Mouse (Mus musculus) forelimb bud, embryonic 11.5 days (tissue): ENCODE measurements at regions not wholly inside any gene's neighbourhood (a gene's known extent, or its start where the extent isn't known, plus 50 kb on each side); places are given as distances from the start of the nearest gene placed in this dataset.

Experiments
- DNase-seq: peaks from one replicate; pipeline ENCODE4 v3.0.0-alpha.2; 2012; ENCODE audit warnings: low read depth, low spot score

DNA sequence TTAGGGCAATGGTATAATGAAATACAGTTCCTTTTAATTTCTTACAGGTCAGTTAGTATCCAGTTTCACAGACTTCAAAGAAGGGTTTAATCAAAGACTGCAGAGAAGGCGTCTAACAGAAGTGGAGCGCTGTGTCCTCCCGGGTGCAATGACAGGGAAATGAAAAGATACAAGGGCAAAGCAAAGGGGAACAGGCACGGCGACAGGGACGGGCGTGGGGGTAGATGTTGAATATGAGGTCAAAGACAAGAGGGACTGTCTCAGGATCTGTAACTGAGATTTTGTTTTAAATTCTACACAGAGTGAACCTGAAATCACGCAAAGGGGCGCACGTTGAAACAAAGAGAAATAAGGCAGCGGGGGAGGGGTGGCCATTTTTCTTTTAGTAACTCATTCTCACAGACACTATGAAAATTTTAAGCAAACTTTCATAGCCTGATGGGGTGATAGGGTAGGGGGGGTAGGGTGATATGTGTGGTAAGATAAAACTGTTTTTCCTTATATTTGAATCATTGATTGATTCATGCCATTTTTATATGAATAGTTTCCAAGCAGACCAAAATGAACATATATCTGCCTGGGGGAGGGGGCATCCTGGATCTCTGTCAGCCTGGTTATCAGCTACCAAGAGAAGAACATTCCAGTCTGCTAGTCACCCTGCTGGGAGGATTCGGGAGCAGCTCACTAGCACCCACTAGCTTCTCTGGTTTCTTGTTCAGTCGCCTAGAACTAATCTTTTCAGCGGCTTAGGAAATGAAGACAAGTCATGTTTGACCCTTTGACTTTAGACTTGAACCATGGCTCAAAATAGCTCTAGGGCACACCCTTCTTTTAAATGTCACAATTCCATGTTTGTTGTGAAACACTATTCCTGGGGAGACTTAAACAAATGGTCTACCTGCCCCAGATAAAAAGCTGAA, 139.1 kb upstream of the Map3k7 start:
- DNase-seq = no peak

- no peak for DNase-seq
These were observed 138.5 kb upstream of the Map3k7 start for GRCm38 (mm10) chr4:31825438-31825830.

DNA sequence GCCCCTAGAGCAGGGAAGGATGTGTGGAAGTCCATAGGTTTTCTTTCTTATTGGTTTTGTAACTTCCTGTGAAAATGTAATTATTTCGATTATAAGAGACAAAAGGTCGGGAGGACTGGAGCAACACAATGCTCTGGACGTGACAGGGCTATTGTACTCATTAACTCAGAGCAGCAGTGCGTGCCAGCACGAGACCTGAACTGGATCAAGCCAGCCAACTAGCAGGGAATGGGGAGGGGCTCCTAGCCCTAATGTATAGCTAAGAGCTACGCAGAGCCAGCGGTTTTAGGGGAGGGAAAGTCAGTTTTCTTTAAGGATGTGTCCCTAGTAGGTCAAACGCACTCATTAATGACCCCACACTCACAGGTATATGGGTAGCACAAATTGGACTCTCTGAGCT, 137.2 kb upstream of the Map3k7 start:
- no peak for DNase-seq

DNA sequence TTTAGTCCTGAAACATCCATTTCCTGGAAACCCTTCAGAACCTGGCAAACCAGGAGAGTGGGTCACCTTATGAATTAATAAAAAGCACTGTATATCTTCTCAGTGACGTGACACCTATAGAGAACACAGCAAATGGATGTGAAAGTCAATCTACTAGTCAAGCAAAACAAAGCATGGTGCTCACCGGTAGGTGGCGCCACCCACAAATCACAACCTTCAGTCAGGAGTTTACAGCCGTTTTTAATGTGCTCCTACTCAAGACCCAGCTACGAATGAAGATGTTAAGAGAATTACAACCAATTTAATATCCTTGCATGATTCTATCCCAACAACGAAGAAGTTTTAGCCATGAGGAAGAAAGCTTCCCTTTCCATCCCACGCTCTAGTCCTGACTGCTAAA, 136.6 kb upstream of the Map3k7 start:
- no peak for DNase-seq

- no peak for DNase-seq
These were observed 133.7 kb upstream of the Map3k7 start for GRCm38 (mm10) chr4:31830241-31830640.

GRCm38 (mm10) chr4:31831469-31831868, 132.4 kb upstream of the Map3k7 start:
- DNase-seq = no peak

DNA sequence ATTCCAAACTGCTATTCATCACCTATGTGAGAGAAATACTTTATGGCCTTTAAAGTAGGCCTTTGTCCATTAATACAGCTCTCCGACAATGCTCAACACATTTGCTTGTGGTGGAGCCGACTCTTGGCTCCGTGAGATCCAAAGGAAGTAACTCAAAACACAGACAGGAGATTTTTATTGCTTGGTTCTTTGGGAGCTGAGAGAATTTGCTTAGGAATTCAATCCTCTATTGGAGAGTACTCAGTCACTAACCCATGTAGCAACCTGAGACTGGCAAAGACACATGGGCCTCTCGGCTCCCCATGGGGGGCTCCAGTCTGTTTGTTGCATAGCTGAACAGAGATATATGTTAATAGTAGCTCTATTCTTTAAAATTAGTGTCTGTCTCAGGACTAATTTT, 130.1 kb upstream of the Map3k7 start:
- no peak for DNase-seq

GRCm38 (mm10) chr4:31835051-31835450, 128.8 kb upstream of the Map3k7 start:
- no peak for DNase-seq

- no peak for DNase-seq
These were observed 125.3 kb upstream of the Map3k7 start for GRCm38 (mm10) chr4:31838592-31838991.

DNA sequence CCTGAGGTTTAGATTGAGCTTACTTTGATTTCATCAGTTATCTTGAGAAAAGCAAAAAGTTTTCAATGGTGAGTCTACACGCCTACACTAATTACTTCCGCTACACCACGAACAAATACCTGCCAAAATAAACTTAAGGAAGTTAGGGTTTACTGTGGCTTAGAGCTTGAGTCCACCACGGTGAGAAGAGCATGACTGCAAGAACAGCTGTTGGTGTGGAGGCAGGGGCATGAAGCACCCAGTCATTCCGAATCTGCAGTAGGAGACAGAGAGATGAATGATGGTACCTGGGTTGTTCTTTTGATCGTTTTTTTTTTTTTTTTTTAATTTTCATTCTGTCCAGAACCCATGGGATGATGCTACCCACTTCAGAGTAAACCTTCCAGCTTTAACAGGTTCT, 114.1 kb upstream of the Map3k7 start:
- no peak for DNase-seq

DNA sequence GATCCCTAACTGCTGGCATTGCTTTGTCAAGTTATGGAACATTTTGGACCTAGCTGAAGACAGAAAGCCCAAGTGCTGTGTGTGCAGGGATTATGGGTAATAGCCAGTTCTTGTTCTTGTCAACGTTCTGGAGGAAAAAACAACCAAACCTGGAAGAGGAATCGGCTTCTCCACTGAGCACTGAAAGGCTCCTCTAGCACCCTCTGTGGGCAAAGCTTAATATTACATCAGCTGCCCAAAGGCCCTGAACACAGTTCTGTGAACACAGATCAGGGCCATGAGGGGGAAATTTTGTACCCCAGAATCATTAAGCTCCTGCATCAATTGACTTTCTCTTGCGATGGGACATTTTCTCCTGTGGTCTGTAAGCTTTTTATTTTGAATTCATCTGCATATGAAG, 112.9 kb upstream of the Map3k7 start:
- DNase-seq = no peak

GRCm38 (mm10) chr4:31853851-31854250, 110.0 kb upstream of the Map3k7 start:
- no peak for DNase-seq

- no peak for DNase-seq
These were observed 103.5 kb upstream of the Map3k7 start for GRCm38 (mm10) chr4:31860389-31860788.

- DNase-seq = no peak
These were observed 102.7 kb upstream of the Map3k7 start for GRCm38 (mm10) chr4:31861172-31861571.

- no peak for DNase-seq
These were observed 90.6 kb upstream of the Map3k7 start for GRCm38 (mm10) chr4:31872985-31873983.

DNA sequence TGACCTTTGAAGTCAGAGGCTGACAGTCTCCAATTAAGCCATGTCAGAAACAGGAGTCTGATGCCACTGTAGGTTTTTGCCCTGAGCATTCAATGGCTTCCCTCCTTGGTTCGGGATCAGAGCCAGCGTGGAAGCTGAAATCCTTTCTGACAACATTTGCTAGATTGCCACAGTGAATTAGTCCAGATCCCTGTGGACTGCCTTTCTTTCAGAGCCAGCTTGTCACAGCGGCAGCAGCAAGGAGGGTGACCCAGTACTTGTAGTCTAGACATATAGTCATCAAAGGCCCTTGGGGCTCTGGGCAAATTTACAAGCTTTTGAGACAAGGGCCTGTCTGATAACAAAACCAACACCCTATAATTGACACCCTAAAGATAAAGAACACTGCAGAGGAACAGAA, 86.5 kb upstream of the Map3k7 start:
- DNase-seq = no peak

DNA sequence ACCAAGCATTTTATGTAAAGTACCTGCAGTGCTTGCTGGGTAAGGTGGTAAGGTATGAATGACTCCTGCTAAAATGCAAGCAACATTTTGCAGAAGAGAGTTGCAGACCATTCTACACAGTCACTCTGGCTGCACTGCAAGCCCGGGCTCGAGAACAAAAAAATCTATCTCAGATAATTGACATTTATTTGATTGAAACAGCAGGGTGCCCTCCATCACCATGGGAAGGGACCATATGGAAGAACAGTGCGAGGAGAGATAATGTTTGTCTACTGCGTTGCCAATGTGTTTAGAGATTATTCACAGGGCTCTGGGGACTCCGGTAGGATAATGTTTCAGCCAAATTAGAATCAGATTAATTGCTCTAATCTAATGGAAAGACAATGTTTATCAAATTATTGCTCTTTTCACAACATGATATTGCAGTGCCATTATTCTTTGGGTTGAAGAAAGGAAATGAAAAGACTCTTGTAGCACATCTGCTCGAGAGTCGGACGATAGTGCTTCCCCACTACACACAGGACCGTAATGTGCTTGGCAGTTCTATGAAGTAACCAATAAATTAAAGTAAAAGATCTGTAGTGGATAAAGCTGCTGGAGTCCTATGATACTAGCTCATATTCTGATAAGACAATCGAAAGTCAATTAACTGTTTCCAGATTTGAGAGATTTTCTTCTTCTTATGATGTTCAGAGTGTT, 85.3 kb upstream of the Map3k7 start:
- DNase-seq = no peak

DNA sequence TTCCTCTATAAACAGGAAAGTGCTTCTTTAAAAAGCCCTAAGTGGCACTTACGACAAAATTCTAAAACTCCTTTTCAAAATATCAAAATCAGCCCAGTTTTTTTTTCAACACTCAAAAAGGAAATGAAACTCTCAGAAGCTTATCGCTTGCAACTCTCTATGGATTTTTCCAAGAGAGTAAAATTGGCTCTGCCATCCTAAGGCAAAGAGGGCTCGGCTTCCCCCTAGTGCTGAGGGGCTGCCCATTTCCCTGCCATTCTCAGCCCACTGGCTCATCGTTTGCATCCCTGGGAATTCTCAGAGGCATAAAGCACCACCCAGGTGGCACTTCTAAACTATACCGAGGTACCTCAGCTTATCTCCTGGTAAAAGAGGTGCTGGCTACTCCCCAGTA, 84.7 kb upstream of the Map3k7 start:
- no peak for DNase-seq

- DNase-seq = no peak
These were observed 83.7 kb upstream of the Map3k7 start for GRCm38 (mm10) chr4:31880213-31880612.

DNA sequence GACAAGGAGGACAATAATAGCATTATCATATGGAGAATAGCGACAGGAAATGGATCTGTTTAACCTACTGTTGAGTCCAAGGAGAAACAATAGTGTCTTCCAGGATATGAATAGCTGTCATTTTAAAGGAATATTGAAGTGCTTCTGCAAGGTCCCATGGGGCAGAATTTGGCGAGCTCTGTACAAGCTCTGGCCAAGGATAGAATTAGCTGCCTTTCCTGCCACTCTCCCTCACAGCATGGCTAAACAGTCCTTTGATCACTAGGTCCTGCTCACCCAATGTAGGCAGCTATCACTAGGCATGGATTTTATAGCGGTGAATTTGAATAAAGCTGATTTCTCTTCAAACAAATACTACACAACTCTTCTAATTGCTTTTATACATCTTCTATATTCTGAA, 74.2 kb upstream of the Map3k7 start:
- no peak for DNase-seq

GRCm38 (mm10) chr4:31909086-31909673, 54.7 kb upstream of the Map3k7 start:
- DNase-seq = no peak
